Mouse (Mus musculus) B cell, adult 2 months (primary cell): ENCODE measurements around the gene Dnajb6.
"Not testable (repeated sequence)": the region's sequence is repeated elsewhere in the genome, so short reads cannot be mapped to it uniquely, and the experiment has no call there.

Experiments
- DNase-seq, 2 experiments: peaks; one replicate each; pipeline ENCODE4 v3.0.0; 2022

Dnajb6 gene

DNA sequence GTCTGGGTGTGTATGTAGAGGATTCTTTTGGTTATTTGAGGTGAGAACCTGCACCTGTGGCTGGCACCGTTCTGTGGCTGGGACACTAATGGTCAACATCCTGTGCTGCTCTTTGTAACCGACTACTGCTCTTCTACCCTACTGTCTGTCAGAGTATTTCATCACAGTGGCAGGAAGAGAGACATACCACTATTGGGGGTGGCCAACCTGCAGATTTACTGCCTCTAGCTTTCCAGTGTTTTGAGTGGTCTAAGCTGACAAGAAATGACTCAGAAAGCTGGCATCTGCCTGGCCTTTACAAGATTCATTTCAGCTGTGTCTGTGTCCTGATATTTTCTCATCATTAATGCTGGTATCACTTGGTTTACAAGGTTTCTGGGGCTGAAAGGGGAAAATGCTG is 36.5 kb downstream of the Dnajb6 start:
- no peak for DNase-seq

GRCm38 (mm10) chr5:29772651-29773330 is 37.3 kb downstream of the Dnajb6 start:
- peak in 1 of 2 experiments; percentile 10 for DNase-seq

DNA sequence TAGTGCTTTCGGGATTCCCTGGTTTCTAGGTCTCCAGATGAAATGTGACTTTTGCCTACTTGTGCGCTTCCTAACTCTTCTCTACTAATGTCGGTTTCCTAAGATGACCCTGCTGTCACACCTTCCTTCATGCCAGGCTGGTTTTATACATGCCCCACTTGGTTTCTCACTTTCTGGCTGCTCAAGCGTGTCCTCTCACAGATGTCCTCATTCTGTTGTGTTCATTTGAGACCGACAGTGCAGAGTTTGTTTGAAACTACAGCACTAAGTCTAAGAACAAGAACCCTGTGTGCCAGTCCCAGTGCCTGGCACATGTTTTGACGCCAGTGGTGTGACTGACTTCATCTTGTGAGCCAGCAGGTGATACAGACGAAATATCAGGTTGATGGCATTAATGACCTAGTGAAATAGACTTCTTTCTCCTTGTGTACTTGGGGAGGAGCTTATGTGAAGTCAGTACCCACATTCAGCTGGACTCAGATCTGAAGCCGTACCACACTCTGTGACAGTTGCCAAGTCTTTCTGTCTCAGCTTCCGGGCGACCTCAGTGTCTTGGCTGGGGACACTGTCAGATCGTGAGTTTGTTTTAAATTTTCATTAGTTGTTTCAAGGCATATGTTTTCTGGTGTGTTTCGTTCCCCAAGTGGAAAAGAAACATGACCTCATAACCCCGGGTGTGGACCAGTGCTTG is 38.1 kb downstream of the Dnajb6 start:
- DNase-seq: no peak

GRCm38 (mm10) chr5:29775437-29775836 is 39.9 kb downstream of the Dnajb6 start:
- DNase-seq: no peak

DNA sequence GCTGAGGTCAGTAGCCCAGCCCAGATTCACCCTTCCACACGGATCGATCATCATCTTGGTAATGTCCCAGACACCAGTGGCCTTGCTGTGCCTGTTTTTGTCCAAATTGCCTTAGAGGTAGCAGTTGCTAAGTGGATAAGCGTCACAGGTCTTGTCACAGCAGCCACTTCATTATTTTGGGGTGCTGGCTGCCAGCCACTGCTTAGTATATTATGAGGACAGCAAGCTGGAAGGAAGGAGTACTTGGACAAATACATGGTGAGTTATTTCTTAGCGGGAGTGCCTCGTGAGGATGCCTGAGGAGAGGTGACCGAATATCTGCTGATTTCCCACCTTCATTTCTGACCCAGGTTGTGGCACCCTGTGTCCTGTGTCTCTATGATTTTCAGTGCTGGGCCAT is 42.5 kb downstream of the Dnajb6 start:
- no peak for DNase-seq

DNA sequence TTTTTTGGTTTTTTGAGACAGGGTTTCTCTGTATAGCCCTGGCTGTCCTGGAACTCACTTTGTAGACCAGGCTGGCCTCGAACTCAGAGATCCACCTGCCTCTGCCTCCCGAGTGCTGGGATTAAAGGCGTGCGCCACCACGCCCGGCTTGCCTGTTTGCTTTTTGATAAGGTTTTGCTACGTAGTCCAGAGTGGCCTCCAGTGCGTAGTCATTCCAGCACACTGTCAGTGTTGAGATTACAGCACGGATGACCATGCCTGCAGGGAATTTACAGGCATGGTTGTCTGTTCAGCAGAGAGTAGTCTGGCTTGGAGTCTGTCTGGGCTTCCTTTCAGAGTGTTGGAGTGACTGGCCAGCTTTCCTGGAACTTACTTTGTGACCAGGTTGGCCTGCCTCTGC is 44.2 kb downstream of the Dnajb6 start:
- DNase-seq: not testable (repeated sequence)

- DNase-seq: no peak
Observed at GRCm38 (mm10) chr5:29782261-29782660, 46.8 kb downstream of the Dnajb6 start.

DNA sequence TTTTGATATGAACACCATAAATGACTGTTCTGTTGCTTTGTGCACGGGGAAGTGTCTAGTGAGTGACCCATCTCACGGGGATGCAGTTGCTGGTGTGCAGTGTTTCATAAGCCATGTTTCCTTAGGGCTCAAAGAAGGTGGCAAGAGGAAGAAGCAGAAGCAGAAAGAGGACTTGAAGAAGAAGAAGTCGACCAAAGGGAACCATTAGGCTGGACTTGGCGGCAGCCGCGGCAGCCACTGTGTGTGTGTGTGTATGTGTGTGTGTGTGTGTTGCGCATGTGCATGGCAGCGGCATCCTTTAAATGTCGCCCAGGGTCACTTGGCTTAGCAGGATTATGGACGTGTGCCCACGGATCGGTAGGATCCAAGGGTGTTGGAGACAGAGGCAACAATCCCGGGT is 49.4 kb downstream of the Dnajb6 start:
- not testable (repeated sequence) for DNase-seq

GRCm38 (mm10) chr5:29785953-29786352 is 50.5 kb downstream of the Dnajb6 start:
- not testable (repeated sequence) for DNase-seq

- DNase-seq: not testable (repeated sequence)
Observed at GRCm38 (mm10) chr5:29794933-29795332, 59.4 kb downstream of the Dnajb6 start.

GRCm38 (mm10) chr5:29808940-29809339 is 73.5 kb downstream of the Dnajb6 start:
- no peak for DNase-seq

DNA sequence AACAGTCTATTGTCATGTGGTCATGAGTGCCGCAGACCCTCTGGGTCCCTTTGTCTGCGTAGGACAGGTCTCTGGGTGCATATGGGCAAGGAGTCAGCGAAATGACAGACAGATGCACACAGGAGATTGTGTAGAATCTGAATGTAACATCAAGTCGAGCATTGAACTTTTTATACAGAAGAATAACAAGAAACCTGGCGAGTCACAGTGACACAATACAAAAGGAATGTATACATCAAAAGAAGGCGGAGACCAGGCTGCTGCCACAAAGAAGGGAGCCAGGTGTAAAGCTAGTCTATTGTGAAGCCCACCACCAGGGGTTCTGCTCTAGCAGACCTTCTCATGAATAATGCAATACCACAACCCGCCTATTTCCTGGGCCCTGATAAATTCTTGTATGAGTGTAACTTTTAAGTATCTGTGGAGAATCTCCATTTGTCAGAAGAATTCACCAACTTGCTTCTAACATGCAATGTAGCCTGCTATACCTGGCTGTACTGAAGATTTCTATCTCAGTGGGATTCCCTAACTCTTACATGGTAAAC is 76.0 kb downstream of the Dnajb6 start:
- not testable (repeated sequence) for DNase-seq

DNA sequence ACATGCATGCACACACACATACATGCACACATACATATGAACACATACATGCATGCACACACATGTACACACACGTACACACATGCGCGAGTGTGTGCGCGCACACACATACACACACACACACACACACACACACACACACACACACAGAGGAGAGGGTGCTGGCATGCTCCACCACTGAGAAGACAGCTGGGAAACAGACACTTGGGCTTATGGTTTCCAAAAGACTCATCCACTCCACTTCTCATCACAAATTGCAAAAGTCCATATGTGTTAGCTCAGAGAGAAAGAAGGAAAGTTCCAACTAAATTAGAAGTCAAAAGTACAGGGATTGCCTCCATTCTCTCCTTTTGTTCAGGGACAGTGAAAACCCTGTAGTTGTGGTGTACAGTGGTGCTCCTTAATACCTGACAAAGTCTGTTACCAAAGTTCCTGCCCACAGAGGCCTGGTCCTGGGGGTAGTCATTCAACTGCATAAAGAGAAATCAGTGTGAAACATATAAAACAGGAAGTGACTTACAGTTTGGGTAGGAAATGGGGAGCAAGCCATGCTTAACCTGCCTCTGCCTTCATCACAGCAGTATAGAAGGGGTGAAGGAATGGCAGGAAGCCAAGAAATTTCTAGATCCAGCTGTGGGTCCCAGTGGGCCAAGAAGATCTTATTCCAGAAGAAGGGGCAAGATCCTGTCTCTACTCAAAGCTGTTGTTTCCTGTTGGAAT is 81.2 kb downstream of the Dnajb6 start:
- peak; percentile 13 to 19 for DNase-seq

- DNase-seq: no peak
Observed at GRCm38 (mm10) chr5:29817400-29817799, 81.9 kb downstream of the Dnajb6 start.

GRCm38 (mm10) chr5:29818287-29818686 is 82.8 kb downstream of the Dnajb6 start:
- no peak for DNase-seq

GRCm38 (mm10) chr5:29824796-29825195 is 89.3 kb downstream of the Dnajb6 start:
- DNase-seq: peak; percentile 52 to 58

- no peak for DNase-seq
Observed at GRCm38 (mm10) chr5:29826780-29827179, 91.3 kb downstream of the Dnajb6 start.

DNA sequence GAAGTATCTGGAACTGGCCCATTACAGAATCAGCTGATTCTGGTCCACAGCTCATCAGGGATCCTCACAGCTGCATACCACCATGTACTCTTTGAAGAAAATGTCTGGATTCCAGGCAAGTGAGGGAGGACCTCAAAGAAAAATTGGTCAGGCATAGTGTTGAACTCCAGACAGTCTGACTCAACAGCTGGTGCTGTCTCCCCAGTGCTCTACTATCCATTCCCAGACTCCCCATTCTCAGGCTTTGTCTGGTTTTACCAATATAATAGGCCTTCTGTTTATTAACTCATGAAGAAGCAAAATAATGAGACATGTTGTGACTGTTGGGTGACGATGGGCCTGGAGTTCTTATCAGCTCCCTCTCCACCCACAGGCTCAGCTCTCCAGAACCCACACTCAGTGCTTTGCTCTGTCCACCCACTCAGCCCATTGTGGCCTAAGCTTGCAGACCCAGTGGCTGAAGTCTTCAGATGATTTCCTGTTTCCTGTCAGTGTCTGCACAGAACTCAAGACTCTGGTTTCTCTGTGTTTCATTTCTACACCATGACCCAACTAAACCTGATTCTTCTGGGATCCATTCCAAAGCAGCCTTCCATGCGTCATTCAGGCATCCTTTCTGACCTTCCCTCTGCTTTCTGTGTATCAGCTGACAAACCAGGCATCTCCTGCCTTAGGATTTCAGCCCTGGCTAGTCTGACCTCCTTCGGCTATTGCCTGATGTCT is 107.1 kb downstream of the Dnajb6 start:
- DNase-seq: no peak

- no peak for DNase-seq
Observed at GRCm38 (mm10) chr5:29845038-29845437, 109.5 kb downstream of the Dnajb6 start.

- no peak for DNase-seq
Observed at GRCm38 (mm10) chr5:29847494-29847893, 112.0 kb downstream of the Dnajb6 start.

DNA sequence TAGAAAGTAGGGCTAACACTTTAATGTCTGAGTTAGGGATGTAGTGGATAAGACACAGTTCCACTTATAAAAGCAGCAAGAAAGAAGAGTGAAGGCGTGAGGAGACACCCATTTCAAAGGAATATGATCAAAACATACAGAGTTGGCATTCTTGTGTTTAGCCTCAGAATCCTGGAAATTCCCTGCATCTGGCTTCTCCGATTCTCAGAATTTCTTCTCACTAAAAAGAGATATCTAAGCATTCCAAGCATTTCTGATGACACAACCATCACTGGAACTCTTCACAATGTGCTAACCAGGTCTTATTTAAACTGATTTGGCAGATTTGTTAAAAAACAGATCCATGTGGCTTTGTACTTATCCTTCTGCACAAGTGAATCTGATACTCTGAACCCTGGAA is 112.6 kb downstream of the Dnajb6 start:
- DNase-seq: no peak

DNA sequence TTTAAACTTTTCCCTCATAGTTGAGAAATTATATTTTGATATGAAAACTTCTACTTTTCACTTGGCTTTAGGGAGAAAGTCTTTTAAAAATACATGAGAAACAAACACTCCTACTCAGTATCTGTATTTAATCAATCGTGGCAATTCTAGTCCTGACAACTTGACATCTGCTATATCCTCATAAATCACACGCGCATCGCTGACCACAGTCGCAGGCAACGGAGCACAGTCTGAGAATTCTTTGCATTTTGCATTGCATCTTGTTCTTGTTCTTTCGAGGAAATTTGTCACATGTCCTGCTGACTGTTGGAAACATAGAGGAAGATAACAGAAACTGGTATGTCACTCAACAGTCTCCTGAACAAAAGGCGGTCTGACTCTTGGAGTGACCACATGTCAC is 116.9 kb downstream of the Dnajb6 start:
- DNase-seq: no peak

DNA sequence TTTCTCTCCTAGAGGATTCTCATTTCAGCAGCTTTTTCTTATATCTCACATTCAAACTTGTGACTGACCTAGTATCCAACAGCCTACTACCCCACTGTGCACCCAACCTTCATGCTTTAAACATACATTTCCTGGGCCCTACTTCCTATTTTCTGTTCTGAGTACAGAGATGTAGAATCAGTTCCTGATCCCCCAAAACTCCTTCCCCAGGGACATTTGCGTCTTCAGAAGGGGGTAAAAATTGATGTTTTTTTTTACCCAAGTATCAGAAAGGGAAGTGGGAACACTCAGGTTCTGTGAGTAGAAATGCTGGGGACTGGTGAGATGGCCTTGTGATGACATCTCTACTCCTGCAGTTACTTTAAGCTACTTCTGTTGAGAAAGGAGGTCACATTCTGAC is 117.5 kb downstream of the Dnajb6 start:
- peak; percentile 38 to 55 for DNase-seq
